Mouse (Mus musculus) megakaryocyte, embryonic 14.5 days (primary cell): ENCODE measurements around the gene Rdx.

Experiments used
- FLI1 ChIP-seq: IDR thresholded peaks from 2 replicates; pipeline ENCODE4 v1.6.1; 2012; ENCODE audit warnings: low read length, inconsistent platforms, mixed read lengths
- GATA1 ChIP-seq: IDR thresholded peaks from 3 replicates; pipeline ENCODE4 v1.6.1; 2012; ENCODE audit warnings: mixed read lengths, low read length, inconsistent platforms, borderline replicate concordance

DNA sequence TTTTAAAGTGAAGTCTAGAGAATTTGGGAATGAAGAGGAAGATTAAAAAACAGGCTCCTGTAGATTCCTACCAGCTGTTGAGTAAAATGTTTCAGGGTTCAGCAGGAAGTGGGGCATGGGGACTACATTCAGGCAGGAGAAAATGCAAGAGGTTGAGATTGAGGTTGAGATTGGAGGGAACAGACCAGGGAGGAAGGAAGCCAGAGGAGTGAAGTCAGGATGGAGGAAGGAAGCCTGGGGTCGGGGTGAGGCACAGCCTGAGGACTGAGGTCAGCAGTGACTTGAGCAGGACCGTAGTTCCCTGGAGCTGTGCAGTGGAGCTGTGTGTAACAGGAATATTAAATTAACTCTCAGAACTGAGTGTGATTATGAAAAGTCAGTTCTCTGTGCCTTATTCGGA is 48.7 kb downstream of the Rdx start:
- TF ChIP-seq GATA1 = no peak
- TF ChIP-seq FLI1 = no peak
